Mouse (Mus musculus) heart, adult 2 months (tissue): ENCODE measurements around the gene Arhgef28.

Source experiments
- CTCF ChIP-seq: fragments of 200-600 bp; IDR thresholded peaks from 2 replicates; pipeline ENCODE4 v1.8.1; 2022; ENCODE audit warnings: antibody characterized with exemption, mild to moderate bottlenecking, moderate library complexity
- EP300 ChIP-seq: fragments of 200-500 bp; IDR thresholded peaks from 2 replicates; pipeline ENCODE4 v1.6.1; 2011; ENCODE audit warnings: low read depth, low read length, control low read depth; ENCODE audit not compliant: insufficient read depth
- POLR2A ChIP-seq: fragments of 200-500 bp; IDR thresholded peaks from 2 replicates; pipeline ENCODE4 v1.6.1; 2011; ENCODE audit warnings: mild to moderate bottlenecking, low read depth, low read length, control low read depth; ENCODE audit not compliant: insufficient read depth

GRCm38 (mm10) chr13:98171706-98172105 is 34.5 kb downstream of the Arhgef28 start:
- TF ChIP-seq CTCF = no peak
- no peak for TF ChIP-seq EP300
- no peak for TF ChIP-seq POLR2A
